Mouse (Mus musculus): ENCODE data around the gene Sav1. TPM values are rescaled to one million over a fixed set of nuclear protein-coding genes. Genes with fewer than 3 reads are reported as not detected.

Sav1 gene
- total RNA-seq (2023), result 10 to 100 TPM; 24.9 to 28.7 TPM

DNA sequence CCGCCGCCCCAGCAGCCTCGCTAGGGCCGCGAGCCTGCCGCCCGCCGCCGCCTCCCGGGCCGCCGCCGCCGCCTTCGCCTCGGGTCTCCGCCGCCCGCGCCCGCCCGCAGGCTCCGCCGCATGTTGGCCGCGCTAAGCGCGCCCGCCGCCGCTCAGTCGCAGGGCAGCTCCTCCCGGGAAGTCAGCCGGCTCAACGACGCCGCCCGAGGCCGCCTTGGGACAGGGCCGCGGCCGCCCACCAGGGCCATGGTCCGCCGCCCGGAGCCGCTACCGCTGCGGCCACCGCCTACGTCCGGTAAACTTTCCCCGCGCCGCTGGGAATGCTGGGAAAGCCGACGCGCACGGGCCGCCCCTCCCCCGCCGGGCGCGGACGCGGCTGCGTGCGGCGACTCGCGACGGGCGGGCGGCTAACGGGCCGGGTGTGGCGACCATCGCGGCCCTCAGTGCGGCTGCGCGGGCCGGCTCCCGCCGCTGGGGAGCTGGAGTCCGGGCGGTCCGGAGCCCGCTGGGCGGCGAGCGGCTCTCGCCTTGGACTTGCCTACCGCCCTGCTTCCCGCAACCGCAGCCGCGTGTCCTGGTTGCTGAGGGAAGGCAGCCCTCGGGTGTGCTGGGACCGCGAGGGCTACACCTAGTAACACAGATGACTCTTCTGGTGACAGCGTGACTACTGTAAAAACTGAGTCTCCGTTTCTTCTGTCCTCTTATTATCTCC is at the start of gene Sav1:
Sav1 (minus strand) TSS at position 217 of the 712 bp plus-strand sequence.

Other genes starting within 250 kb of the Sav1 start
- gene Cdkl1, start 195.7 kb downstream of the Sav1 start, total RNA-seq (2023), result not detected
- gene Atl1, start 94.4 kb downstream of the Sav1 start, total RNA-seq (2023), result 1 to 10 TPM; 1.0 to 1.4 TPM
- gene Map4k5, start 93.8 kb downstream of the Sav1 start, total RNA-seq (2023), result 10 to 100 TPM; 13.0 to 18.3 TPM
- gene Nin, start 126.7 kb upstream of the Sav1 start, total RNA-seq (2023), result 100 to 1,000 TPM; 104 to 118 TPM
- gene Abhd12b, start 167.1 kb upstream of the Sav1 start, total RNA-seq (2023), result not detected
- 1 to 10 TPM in 1 of 2 experiments, under 1 TPM in 1; 0.83 to 1.7 TPM for gene Pygl, start 244.5 kb upstream of the Sav1 start, total RNA-seq (2023)